Mouse (Mus musculus): Measurements from ENCODE around the gene Cep95.
A peak's percentile ranks its signal among the peaks of the same experiment; 100 is the strongest.

GRCm38 (mm10) chr11:106787131-106788025, 1.7 kb upstream of the Cep95 start:
- TF ChIP-seq CTCF (IDR thresholded peaks at IDR 0.05; ENCODE audit: insufficient read depth, low read length) (no peak), POLR2A (IDR thresholded peaks at IDR 0.05; ENCODE audit: borderline replicate concordance, extremely low read depth, low read depth, low read length) (peak; percentile 69; the same call in 1 of the 2 replicates)

Measured in lung, adult 2 months (tissue).